Mouse (Mus musculus) kidney, adult 9 months (tissue): ENCODE results near the gene Acvrl1.
A peak's percentile ranks its signal among the peaks of the same experiment; 100 is the strongest.

Experiments
- DNase-seq: peaks from one replicate; pipeline ENCODE4 v3.0.0; 2022

Gene Acvrl1

DNA sequence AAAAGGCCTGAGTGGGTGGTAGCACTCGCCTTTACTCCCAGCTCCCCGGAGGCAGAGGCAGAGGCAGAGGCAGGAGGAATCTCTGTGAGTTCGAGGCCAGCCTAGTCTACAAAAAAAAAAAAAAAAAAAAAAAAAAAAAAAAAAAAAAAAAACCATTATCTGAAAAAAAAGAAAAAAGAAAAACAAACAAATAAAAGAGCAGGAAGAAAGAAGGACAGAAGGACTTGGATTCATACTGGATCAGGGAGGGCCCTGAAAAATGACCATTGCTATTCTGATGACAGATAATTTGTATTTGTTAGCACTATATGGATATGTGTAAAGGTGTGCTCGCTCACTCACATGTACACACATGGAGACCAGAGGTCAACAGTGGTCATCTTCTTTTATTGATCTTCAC, 43.0 kb downstream of the Acvrl1 start:
- no peak for DNase-seq

DNA sequence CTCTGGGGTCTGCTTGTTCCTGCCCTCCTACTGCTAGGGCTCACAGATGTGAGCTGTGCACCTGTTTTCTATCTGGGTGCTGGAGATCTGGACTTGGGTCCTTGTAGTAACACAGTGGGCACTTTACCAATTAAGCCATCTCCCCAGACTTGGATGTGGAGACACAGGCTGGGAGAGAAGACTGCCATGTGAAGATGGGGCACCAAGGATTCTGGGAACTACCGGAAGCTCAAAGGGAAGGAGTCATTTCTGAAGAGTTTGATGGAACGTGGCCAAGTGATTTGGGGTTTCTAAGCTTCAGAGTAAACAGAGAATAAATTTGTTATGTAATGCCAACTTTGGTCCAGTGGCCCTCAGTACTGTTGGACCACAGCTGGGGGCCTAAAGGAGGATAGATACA, 43.7 kb downstream of the Acvrl1 start:
- no peak for DNase-seq

DNA sequence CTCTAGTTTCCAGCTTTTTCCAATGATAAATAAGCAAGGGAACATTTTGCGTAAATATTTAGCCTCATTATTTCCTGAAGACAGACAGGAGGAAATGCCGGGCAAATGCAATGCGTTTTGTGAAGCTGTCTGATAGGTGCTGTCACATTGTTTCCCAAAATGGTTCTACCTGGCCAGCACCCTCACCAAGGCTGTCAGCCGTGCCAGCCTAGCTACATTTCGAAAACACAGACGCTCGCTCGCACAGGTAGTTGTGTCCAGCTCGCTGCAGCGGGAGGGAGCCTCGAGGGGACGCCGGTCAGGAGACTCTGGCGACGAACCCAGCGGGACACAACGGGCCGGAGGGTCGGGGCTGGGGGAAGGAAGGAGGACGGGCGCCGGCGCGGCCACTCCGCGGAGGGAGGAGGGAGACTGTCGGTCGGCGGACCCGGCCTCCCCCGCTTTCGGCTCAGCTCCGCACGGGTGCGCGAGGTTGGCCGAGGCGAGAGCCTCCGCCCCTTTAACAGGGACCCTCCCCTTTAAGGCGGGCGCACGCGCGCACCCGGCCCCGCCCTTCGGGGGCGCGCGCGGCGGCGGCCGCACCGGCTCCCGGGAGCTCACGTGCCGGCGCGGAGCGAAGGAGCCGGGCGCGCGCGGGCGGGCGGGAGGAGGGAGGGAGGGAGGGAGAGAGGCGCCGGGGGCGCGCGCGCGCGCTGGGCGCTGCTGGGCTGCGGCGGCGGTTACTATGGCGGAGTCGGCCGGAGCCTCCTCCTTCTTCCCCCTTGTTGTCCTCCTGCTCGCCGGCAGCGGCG, 45.3 kb downstream of the Acvrl1 start, which contains the start of gene Acvr1b:
TSS of gene Acvr1b (plus strand) at position 647 of the 791 bp plus-strand sequence.
- DNase-seq = peak; percentile 92

DNA sequence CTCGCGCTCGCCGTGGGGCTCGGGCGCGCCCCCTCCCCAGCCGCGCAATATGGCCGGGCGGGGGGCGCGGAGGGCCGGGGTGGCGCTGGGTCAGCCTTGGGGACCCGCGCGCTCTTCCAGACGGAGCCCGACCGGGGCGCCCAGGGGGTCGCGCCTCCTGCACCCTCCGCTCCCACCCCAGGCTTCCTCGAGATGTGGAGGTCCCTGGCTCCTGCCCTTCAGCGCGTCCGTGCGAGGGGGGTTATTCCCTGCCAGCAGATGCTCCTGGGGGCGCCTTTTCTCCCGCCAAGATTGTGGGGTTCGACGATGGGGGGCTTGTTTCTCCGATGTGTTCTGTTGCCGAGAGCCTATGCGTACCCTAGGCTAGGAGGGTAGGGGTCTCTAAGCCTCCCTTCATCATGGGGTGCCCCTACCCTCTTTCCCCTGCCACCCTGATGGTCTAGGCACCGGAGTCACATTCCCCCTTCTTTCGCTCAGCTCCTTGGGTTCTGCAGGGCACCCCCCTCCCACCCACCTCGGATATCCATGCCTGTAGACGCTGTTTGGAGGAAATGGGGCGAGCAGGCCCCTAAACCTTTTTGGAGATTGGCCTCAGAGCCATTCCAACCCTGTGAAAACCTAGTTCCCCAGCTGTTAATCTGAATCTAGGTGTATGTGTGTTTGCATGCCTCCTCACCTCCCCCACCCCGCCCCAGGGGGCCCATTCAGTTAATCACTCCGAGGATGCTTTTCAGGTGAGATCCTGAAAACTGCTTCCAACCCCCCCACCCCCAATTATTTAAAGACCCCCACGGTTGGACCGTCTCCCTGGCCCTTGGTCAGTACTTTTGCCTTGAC, 46.2 kb downstream of the Acvrl1 start:
- DNase-seq = no peak

DNA sequence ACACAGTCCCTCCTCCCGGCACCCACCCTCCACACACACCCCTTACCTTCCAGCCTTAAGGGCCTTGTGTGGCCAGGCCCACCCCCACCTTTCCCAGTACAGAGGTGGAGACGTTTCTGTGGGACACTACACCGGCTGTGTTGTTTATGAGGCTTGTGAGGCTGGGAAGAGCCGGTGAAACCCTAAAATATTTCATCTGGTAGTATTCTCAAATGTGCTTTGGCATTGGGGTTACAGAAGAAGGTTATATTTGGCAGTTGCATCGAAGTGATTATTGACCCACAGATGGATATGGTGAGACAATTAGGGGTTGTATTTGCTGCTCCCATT, 46.8 kb downstream of the Acvrl1 start:
- no peak for DNase-seq

DNA sequence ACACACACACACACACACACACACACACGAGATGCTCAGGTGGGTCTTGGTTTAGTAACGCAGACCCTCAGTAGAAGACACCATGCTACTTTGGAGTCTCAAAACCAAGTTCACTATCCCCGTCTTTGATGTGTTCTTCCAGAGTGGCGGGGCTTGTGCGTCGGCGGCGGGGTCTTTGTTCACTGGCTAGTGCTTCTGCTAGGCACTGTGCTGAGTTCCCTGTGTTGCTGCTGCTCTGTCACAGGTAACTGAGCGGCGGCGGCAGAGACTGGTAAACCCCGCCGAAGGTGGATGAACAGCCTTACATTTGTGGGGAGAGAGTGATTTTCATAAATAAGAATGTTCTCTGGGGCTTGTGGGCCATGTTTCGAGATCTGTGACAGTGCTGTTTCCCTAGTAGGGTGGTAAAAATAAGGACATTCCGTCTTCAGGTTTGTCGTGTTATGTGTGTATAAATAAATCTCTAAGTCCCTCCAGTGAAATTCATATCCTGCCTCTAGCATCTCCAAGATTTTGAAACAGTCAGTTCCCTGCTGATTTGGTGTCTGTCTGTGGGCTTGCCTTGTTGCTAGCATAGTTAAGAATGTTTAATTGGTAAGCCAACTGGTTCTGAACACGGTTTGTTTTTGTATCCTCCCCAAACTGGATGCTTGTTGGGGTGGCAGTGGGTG, 47.4 kb downstream of the Acvrl1 start:
- DNase-seq = no peak

DNA sequence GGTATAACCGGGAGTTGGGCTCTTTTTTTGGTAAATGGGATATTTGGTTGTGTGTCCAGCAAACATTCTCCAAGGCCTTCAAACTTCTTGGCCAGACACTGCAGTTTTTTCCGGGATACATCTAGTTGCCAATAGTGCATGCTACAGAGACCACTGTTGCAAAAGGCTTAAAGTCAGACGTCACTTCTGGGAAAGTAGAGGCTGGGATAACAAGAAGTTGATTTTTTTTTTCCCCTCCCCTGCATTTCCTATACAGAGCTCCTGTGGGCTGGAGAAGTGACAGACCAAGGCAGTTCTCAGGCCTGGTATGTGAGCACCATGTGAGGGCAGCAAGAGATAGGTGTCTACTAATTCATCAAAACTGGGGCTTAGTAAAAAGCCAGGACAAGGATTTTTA, 48.0 kb downstream of the Acvrl1 start:
- no peak for DNase-seq

DNA sequence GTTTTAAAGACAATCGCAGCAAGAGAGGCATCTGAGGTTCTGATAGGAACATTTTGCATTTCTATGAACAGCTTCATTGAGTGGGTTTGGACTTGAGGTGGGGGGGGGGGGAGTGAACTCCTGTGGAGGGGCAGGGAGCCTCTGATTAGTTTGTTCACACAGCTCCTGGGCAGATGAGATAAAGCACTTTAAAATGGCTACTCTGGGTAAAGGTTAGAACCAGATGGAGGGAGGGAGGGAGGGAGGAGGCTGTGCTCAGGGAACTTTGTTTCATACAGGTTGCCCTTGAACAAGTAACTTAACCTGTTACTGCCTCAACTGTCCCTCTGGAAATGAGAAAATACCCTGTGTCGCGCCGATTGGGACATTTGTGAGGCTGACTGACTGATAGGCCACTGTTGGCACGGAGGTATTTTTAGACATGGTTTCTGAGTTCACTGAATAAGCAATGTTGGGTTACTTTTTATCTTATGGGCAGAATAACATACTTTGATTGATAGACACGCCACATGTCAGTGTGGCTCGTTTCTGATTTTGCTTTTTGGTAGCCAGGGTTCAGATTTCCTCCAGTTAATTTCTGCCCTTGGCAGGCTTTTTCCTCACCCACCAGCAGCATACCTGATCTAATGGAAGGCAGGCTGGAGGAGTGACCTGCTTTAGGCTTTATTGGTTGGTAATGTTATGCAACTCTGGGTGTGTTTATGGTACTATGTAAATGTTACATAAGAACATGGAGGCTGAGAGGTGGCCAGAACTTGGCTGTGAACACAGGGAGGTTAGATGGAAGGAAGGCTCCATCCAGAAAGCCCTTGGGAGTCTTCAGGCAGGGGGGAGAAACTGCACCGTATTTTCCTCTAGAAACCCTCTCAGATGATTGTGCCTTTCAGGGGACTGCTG, 48.7 kb downstream of the Acvrl1 start:
- DNase-seq = no peak

DNA sequence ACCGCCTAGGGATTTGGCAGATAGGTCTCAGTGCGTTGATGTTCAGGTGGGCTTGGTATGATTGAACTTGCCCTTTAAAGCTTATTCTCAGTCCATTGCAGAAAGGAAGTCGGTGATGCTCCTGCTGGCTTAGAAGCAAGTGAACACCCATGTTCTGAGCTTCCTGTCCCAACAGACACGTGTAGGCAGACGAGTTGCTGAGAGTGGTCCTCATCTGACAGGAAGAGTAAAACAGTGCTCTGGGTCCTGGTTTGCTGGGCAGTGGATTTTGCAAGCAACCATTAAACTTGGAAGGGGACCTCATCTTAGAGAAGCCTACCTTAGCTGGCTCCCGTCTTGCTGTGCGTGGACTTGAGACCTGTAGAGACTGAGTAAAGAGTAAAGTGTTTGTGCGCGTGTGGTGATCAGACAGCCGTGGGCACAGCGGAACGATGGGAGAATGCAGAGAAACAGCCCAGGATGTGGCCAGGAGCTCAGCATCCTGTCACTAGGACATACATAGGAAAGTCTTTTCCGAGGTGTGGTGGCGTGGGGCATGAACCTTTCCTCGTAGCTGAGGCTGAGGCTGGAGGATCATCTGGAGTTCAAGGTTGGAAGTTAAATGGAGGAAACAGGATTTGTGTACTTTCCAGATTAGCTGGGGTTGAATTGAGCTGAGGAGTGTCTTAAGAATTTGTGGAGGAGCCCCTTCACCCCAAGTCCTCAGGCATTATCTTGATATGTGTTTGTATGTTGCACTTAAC, 52.2 kb downstream of the Acvrl1 start:
- no peak for DNase-seq

DNA sequence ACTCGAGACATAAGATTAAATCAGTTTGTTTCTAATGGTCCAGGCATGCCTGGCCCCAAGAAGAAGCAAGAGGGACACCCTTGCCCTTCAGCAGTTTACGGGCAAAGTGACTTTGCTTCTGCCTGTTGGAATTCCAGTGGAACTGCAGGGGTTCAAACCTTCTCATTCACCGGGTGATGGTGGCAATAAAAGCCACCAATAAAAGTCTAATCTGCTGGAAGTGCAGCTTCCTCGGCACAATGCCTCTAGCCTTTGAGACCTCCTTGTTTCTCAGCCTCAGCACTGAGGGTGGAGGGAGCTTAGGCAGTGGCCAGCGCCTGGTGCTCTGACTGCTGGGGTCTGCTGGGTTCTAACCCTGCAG, 52.8 kb downstream of the Acvrl1 start:
- no peak for DNase-seq

DNA sequence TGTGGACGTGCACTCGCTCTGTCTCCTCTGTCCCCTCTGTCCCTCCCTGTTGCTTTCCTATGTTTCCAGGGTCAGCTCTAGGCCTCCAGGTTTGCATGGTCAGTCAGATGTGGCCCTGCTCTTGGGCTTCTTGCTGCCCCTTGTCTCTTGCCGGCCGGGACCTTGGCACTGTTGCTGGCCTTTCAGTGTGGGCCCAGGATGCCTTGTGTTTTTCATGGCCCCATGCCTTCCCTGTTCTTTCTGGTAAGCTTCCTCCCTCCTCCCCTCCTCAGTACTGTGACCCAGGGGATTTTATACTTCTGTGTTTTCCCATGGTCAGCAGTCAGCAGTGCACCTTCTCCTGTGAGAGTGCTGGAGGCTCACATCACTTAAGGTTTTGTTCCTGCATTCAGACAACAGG, 53.2 kb downstream of the Acvrl1 start:
- DNase-seq = no peak

DNA sequence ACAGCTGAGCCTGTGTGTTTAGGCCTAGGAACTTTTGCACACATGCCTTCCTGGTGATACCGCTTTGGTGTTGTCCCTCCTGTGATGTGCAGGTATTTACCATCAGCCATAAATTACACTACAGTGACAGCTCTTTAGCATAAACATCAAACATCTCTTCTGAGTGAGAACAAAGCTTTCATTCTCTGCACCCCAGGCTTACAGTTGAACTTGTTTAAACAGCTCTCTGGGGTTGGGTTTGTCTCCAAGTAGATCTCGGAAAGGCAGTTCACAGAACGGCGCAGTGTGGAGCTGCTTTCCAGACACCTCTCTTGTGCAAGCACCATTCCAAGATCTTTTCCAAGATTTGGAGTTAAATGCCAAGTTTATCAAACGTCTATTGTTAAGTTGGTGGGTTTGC, 54.4 kb downstream of the Acvrl1 start:
- no peak for DNase-seq

DNA sequence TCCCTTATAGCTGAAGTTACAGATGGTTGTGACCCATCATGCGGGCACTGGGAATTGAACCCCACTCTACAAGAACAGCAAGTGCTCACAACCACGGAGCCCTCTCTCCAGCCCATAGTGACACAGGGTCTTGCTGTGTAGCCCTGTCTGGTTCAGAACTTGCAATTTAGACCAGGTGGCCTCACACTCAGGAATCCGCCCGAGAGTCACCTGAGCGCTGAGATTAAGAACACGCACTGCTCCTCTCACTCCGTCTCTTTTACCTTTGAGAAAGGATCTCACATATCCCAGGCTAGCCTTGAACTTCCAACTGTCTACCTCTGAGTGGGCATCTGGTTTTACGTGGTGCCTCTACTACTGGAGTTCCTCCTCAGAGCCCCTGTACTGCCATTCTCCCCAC, 56.0 kb downstream of the Acvrl1 start:
- no peak for DNase-seq

DNA sequence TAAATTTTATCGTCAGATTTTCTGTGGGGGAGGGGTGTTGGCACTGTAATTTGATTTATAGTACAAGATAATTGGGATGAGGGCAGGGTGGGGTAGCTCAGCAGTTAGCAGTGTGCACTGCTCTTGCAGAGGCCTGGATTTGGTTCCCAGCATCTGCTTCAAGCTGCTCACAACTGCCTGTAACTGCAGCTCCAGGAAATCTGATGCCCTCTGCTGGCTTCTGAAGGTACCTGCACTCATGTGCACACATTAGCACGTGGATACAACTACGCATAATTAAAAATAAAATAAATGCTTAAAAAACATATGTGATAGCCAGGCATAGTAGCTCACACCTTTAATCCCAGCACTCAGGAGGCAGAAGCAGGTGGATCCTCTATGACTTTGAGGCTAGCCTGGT, 57.2 kb downstream of the Acvrl1 start:
- DNase-seq = no peak

DNA sequence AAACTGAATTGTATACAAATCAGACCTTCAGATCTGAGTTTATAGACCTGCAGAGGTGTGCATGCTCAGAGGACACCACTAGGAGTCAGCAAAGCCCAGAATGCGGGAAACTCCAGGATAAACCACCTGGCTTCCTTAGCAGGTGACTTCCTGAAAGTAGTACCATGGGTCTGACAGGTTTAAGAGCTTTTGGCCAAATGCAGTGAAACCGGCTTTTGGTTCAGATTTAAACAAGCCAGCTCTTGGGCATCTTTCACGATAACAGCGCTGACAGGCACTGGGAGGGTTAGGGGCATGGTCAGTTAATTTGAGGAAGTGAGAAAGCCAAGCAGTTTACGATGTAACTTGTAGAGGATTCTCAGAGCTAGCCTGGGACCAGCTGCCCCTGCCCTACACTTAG, 59.6 kb downstream of the Acvrl1 start:
- DNase-seq = no peak

DNA sequence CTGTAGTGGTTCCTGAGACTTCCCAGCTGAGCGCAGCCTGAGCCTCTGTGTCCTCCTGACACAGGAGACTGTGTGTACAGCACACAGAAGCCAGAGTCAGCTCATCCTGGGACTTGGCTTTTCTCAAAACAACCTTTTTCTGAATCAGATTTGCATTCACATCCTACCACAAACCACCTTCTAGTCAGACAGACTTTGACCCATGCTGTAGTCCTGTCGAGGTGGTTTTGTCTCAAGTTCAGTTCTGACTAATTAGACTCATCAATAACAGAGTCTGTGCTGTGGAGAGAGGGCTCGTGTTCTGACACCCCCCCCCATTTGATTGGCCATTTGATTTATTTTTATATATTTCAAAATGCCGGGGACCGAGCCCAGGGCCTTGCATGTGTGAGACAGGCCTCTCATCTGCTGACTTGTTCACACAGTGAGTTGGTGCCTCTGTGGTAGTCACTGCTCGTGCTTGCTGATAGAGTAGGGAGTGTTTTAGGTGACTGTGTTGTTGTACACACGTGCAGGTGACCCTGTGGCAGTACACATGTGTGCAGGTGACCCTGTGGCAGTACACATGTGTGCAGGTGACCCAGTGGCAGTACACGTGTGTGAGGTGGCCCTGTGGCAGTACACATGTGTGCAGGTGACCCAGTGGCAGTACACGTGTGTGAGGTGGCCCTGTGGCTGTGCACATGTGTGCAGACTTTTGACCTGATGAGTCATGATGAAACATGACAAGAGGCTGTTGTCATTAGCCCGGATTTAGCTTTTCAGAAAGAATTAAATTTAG, 61.8 kb downstream of the Acvrl1 start:
- no peak for DNase-seq

DNA sequence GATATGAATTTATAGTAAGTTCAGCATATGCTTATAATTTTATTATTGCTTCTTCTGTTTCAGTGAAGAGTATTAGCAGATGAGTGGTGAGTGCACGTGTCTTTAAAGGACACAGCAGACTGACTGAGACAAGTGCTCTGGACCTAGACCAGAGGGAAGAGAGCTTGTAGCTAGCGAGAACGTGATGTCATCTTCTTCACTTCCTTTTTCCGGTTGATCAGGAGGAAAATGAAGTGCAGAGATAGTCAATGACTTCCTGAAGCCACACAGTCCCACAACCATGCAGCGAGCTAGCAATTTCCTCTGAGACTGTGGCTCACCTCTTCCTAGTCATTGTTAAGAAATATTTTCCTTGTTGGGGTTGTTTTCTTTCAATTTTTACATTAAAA, 62.4 kb downstream of the Acvrl1 start:
- no peak for DNase-seq

DNA sequence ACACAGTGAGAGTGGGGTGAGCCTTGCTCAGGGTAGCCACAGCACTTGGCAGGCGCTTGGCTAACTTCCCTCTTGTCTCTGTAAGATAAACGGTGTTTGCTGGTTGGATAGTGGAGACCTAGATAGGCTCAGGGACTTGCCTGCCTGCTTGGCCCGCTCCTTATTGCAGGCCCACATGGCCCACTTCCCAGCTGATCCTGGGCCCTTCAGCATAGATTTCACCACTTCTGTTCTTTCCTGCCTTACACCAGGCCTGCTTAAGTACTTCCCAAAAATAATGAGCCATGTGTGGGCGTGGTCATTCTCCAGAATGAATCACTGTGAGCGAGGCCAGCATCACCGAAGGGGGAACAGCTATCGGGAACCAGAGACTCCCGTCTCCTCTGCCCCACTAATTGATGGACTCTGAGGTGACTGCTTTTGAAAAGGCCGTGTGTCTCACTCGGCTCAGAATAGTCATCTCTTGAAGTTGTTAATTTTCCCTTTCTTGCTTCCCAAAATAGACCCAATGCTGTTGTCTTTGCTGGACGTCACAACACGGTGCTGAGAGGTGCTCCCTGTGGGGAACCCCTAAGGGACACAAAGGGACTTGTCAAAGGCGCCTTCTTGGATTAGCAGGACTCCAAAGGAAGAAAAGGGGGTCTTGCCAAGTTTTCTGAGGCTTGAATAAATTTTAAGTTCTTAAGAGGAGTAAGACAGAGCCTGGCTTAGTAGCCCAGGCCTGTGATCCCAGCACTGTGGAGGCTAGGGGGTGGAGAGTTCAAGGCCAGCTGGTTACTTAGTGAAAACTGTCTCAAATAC, 63.3 kb downstream of the Acvrl1 start:
- no peak for DNase-seq

DNA sequence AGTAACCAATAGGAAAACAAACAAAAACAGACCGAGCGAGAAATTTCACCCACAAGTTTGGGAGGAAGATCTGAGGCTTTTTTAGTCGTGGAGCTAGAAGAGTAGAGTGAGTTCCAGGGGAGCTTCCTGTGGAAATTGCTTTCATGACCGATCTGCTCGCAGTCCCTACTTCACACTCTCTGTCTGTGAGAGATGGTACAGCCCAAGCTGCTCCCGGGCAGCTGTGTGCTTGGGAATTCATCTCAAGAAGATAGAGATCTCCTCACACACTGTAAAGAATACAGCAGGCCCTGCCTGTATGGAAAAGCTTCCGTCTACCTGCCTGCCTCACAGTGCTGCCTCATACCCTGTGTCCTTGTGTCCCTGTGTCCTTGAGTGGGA, 63.9 kb downstream of the Acvrl1 start:
- DNase-seq = no peak

DNA sequence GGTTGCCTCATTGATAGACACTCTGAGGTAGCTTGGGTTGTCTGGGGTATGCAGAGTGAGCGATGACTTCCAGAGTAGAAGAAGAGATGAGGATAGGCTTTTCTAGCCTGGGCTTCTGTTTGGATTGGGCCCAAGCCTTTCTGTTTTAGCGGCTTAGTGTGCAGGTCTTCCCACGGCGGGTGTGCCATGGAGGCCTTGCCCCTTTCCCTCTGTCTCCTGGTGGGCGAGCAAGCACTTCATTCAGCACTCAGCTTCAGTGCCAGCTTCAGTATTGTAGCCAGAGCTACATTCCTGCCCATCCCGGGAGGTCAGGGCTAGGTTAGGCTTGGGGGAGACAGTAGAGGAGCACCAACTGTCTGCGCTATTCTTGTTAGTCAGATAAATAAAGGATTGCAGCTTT, 64.3 kb downstream of the Acvrl1 start:
- no peak for DNase-seq

DNA sequence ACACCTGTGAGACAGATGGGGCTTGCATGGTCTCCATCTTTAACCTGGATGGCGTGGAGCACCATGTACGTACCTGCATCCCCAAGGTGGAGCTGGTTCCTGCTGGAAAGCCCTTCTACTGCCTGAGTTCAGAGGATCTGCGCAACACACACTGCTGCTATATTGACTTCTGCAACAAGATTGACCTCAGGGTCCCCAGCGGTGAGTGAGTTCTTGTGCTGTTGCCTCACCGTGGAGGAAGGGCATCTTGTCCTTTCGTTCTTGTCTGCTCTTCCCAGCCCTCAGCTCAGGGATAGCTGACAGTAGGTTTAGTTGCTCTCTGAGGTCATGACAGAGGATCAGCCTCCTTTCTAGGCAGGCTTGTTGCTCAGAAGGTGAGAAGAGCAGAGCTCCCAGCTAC, 65.6 kb downstream of the Acvrl1 start:
- DNase-seq = no peak
